Mouse (Mus musculus) MEL (cell line): ENCODE results near the gene Adnp.

Source experiments
- CTCF ChIP-seq, 3 experiments: IDR thresholded peaks in 2 of 3; conservative IDR thresholded peaks in 1 of 3; 2 replicates each; pipeline ENCODE4 v1.5.1; 2011 to 2012; ENCODE audit warnings: low read length in 3 of 3, low read depth in 2 of 3, mild to moderate bottlenecking in 2 of 3, improper control_type of control experiment in 1 of 3, inconsistent platforms in 1 of 3, mixed read lengths in 1 of 3, moderate library complexity in 1 of 3; ENCODE audit not compliant: control insufficient read depth in 1 of 3, insufficient read depth in 1 of 3, poor library complexity in 1 of 3, severe bottlenecking in 1 of 3
- MAFK ChIP-seq: IDR thresholded peaks from 2 replicates; pipeline ENCODE4 v1.6.1; 2011; ENCODE audit warnings: low read depth, mild to moderate bottlenecking, low read length, improper control_type of control experiment, borderline replicate concordance
- POLR2A ChIP-seq, 2 experiments: IDR thresholded peaks; 2 replicates each; pipeline ENCODE4 v1.6.1; 2011 to 2012; ENCODE audit warnings: low read length in 2 of 2, mild to moderate bottlenecking in 2 of 2, control low read depth in 1 of 2, improper control_type of control experiment in 1 of 2, low read depth in 1 of 2, moderate library complexity in 1 of 2; ENCODE audit not compliant: control insufficient read depth in 1 of 2, insufficient read depth in 1 of 2, poor library complexity in 1 of 2

DNA sequence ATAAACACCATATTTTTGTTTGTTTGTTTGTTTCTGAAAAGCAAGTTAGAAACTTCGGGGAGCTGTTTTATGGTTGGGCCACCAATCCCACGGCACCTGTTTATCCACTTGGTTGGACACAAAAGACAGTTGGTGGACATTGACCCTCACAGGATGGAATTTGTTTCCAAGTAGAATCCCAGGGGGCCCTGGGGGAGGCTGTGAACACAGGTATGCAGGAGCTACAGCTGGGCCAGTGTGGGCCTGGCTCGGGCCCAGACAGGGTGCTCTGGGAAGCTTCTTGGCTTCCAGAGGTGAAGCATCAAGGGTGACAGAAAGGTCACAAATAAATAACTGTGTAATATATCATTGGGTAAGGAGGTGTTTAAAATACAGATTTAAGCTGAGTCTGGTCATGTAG is 49.6 kb upstream of the Adnp start:
- no peak for TF ChIP-seq POLR2A (IDR thresholded peaks at IDR 0.05; ENCODE audit: control insufficient read depth in 1 of 2, insufficient read depth in 1 of 2, low read depth in 1 of 2, low read length in 2 of 2, poor library complexity in 1 of 2)
- TF ChIP-seq CTCF (IDR thresholded peaks at IDR 0.05 in 2 of 3, conservative IDR thresholded peaks at IDR 0.05 in 1 of 3; ENCODE audit: control insufficient read depth in 1 of 3, insufficient read depth in 1 of 3, low read depth in 2 of 3, low read length in 3 of 3, poor library complexity in 1 of 3, severe bottlenecking in 1 of 3), result no peak
- no peak for TF ChIP-seq MAFK
